Mouse (Mus musculus) limb, embryonic 14.5 days (tissue): Measurements from ENCODE around the gene Ccl5. TPM values are rescaled to one million over a fixed set of nuclear protein-coding genes. Genes with fewer than 3 reads are reported as not detected.

Experiments used
- ATAC-seq: fragments of 200-750 bp; cut with Nextera tagmentation; 2 replicates; pipeline ENCODE4 v1.8.0; 2017; ENCODE audit warnings: low read depth, moderate number of reproducible peaks, moderate TSS enrichment; ENCODE audit not compliant: low FRiP score
- DNase-seq: peaks from one replicate; pipeline ENCODE4 v3.0.0-alpha.2; 2015; ENCODE audit warnings: low spot score
- H3K27ac ChIP-seq: fragments of 300-500 bp; sonication (generic); replicated peaks from 2 replicates; pipeline ENCODE4 v1.5.1; 2014; ENCODE audit warnings: low read depth, mild to moderate bottlenecking, low read length, moderate library complexity, mixed read lengths
- H3K27me3 ChIP-seq: fragments of 300-500 bp; sonication (generic); 2 replicates; pipeline ENCODE4 v1.6.1; 2014; ENCODE audit warnings: low read length, mixed read lengths; ENCODE audit not compliant: control insufficient read depth, insufficient read depth
- H3K36me3 ChIP-seq: fragments of 300-500 bp; sonication (generic); 2 replicates; pipeline ENCODE4 v1.6.1; 2014; ENCODE audit warnings: mild to moderate bottlenecking, low read length, moderate library complexity, mixed read lengths; ENCODE audit not compliant: control insufficient read depth, insufficient read depth
- H3K4me1 ChIP-seq: fragments of 300-500 bp; sonication (generic); 2 replicates; pipeline ENCODE4 v1.6.1; 2014; ENCODE audit warnings: antibody characterized with exemption, low read length, mixed read lengths; ENCODE audit not compliant: control insufficient read depth, insufficient read depth
- H3K4me2 ChIP-seq: fragments of 300-500 bp; sonication (generic); replicated peaks from 2 replicates; pipeline ENCODE4 v1.6.1; 2014; ENCODE audit warnings: low read depth, mild to moderate bottlenecking, low read length, moderate library complexity; ENCODE audit not compliant: severe bottlenecking
- H3K4me3 ChIP-seq: fragments of 300-500 bp; sonication (generic); replicated peaks from 2 replicates; pipeline ENCODE4 v1.5.1; 2014; ENCODE audit warnings: low read length
- H3K9ac ChIP-seq: fragments of 300-500 bp; sonication (generic); 2 replicates; pipeline ENCODE4 v1.6.1; 2014; ENCODE audit warnings: mild to moderate bottlenecking, low read depth, low read length, moderate library complexity; ENCODE audit not compliant: severe bottlenecking
- H3K9me3 ChIP-seq: fragments of 300-500 bp; sonication (generic); 2 replicates; pipeline ENCODE4 v1.6.1; 2016; ENCODE audit warnings: low read length; ENCODE audit not compliant: control insufficient read depth
- POLR2A ChIP-seq: fragments of 200-500 bp; IDR thresholded peaks from 2 replicates; pipeline ENCODE4 v1.8.0; 2012; ENCODE audit warnings: inconsistent platforms, mild to moderate bottlenecking, moderate library complexity, borderline replicate concordance; ENCODE audit not compliant: insufficient read depth, insufficient read length; ENCODE audit errors: extremely low read depth
- WGBS: fragments of 180-500 bp; shearing (Covaris S2); extraction: QIAGEN DNeasy Blood & Tissue Kit; methylation state at CpG from one replicate; pipeline ENCODE4 v1.1.7; 2014; 5-methylcytosine and 5-hydroxymethylcytosine counted together
- polyA plus RNA-seq, 2 experiments: library from polyadenylated mRNA; depleted of rRNA in 1 of 2; stranded (reverse) in 1 of 2; unstranded in 1 of 2; fragments of >200 nt; fragmentation: Nextera tagmentation in 1 of 2; extraction: Ambion mirVana in 1 of 2; gene quantifications; 2 replicates each; pipeline versions ENCODE4 v1.2.1 to v1.2.3; 2012 to 2014

Gene Ccl5
- polyA plus RNA-seq, 2 experiments: 0.48 to 0.81 TPM

DNA sequence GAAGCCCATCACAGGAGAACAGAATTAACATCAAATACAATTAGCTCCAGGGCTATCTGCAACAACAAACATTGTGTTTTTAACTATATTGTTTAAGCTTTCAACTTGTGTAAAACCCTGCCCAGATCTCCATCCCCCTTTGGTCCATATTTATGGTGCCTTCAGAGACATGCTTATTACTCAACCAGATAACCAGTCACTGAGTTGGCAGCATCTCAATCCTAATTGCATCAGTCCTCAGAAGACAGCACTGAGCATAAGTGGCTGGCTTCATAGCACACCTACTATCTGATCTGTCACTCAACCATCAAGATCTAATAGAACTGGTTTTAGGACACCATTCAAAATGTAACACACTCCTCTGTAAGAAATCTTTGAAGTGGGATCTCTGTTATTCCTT lies 20.8 kb downstream of the Ccl5 start:
- Histone ChIP-seq H3K4me3 (no peak overlapping the region), H3K4me2 (no peak overlapping the region), H3K27me3 (no peaks in the 10 kb centered on the region), H3K9ac (no peak overlapping the region), H3K27ac (no peak overlapping the region), H3K4me1 (no peaks in the 10 kb centered on the region), H3K9me3 (no peaks in the 10 kb centered on the region), H3K36me3 (peaks cover 37% of the 10 kb centered on the region)
- ATAC-seq (no peak), DNase-seq (no peak)
- no peak for TF ChIP-seq POLR2A

DNA sequence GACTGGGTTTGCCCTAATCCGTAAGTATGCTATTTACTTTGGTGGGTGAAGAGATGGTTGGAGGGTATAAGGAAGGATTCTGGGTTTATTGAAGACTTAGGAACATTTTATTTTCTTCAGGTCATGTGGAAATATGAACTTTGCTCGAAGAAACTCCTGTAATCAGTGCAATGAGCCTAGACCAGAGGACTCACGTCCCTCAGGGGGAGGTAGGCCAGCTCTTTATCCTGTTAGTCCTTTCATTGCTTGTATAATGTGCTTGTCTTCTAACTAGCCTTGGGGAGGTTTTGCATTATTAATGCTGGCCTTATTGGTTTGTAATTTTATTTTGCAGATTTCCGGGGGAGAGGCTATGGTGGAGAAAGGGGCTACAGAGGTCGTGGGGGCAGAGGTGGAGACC lies 26.0 kb downstream of the Ccl5 start:
- no peaks in the 10 kb centered on the region for H3K4me1 ChIP-seq
- ATAC-seq: no peak
- H3K9ac ChIP-seq: no peak overlapping the region
- H3K4me2 ChIP-seq: no peak overlapping the region
- no peak overlapping the region for H3K27ac ChIP-seq
- H3K36me3 ChIP-seq: peaks cover 76% of the 10 kb centered on the region
- no peak for DNase-seq
- no peaks in the 10 kb centered on the region for H3K27me3 ChIP-seq
- no peaks in the 10 kb centered on the region for H3K9me3 ChIP-seq
- WGBS: 92% methylated on average over 5 of the region's 5 CpGs
- TF ChIP-seq POLR2A: no peak
- H3K4me3 ChIP-seq: no peak overlapping the region

DNA sequence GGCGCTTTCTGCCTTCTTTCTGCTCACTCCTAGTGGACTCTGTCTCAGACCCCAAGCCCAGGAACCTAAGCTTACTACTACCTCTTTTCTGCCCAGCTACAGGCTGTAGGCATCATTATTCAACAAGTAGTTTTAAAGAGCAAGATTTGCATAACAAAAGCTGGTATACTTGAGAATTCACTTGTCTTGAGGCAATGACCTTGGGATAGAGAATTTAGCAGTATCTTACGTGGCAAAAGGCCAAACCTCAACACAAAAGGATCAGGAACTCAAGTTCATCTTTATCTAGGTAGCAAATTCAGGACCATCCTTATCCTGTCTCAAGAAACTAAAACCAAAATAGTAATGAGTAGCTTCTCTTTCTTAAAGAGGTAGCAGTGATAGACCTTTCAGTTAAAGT lies 34.7 kb downstream of the Ccl5 start:
- H3K9me3 ChIP-seq: no peaks in the 10 kb centered on the region
- no peak for ATAC-seq
- H3K27ac ChIP-seq: no peak overlapping the region
- H3K4me1 ChIP-seq: no peaks in the 10 kb centered on the region
- no peak overlapping the region for H3K9ac ChIP-seq
- H3K4me2 ChIP-seq: no peak overlapping the region
- no peak for DNase-seq
- TF ChIP-seq POLR2A: no peak
- 89% methylated on average over 2 of the region's 2 CpGs for WGBS
- peaks cover 42% of the 10 kb centered on the region for H3K36me3 ChIP-seq
- H3K27me3 ChIP-seq: no peaks in the 10 kb centered on the region
- H3K4me3 ChIP-seq: no peak overlapping the region

DNA sequence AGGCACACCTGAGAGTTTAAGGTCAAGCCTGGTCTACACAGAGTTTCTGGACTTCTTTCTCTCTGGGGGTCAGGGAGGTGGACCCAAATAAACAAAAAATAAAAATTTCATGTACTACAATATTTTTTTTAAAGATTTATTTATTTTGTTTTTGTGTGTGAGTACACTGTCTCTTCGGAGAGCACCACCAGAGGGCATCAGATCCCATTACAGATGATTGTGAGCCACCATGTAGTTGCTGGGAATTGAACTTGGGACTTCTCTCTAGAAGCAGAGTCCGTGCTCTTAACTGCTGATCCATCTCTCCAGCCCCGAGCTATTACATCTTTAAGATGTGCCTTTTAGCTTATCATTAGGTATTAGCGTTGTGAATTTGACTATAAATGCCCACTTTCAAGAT lies 38.8 kb downstream of the Ccl5 start:
- H3K36me3 ChIP-seq: peaks cover 50% of the 10 kb centered on the region
- no peak overlapping the region for H3K4me2 ChIP-seq
- DNase-seq (no peak), ATAC-seq (no peak)
- no peak overlapping the region for H3K27ac ChIP-seq
- H3K4me3 ChIP-seq: no peak overlapping the region
- 88% methylated on average over 4 of the region's 4 CpGs for WGBS
- TF ChIP-seq POLR2A: no peak
- H3K27me3 ChIP-seq: no peaks in the 10 kb centered on the region
- H3K9me3 ChIP-seq: no peaks in the 10 kb centered on the region
- no peaks in the 10 kb centered on the region for H3K4me1 ChIP-seq
- H3K9ac ChIP-seq: no peak overlapping the region

Other genes with a start within 250 kb of the Ccl5 start
- 0.06 and 0.09 TPM in 2 replicates for gene Slfn14, start 243.8 kb downstream of the Ccl5 start, polyA plus RNA-seq (2012; rRNA removed)
- 0.07 and 0.12 TPM in 2 replicates for gene Slfn14, start 243.8 kb downstream of the Ccl5 start, polyA plus RNA-seq (2014; fragmentation: Nextera tagmentation; extraction: Ambion mirVana)
- 49.6 and 49.7 TPM in 2 replicates for gene Ap2b1, start 231.5 kb downstream of the Ccl5 start, polyA plus RNA-seq (2012; rRNA removed)
- gene Ap2b1, start 231.5 kb downstream of the Ccl5 start, polyA plus RNA-seq (2014; fragmentation: Nextera tagmentation; extraction: Ambion mirVana): 62.4 and 67.0 TPM in 2 replicates
- 11.5 TPM in 2 replicates for gene Pex12, start 227.9 kb downstream of the Ccl5 start, polyA plus RNA-seq (2012; rRNA removed)
- gene Pex12, start 227.9 kb downstream of the Ccl5 start, polyA plus RNA-seq (2014; fragmentation: Nextera tagmentation; extraction: Ambion mirVana): 14.6 and 15.3 TPM in 2 replicates
- gene Rasl10b, start 121.4 kb downstream of the Ccl5 start, polyA plus RNA-seq (2012; rRNA removed): 8.4 and 12.3 TPM in 2 replicates
- gene Rasl10b, start 121.4 kb downstream of the Ccl5 start, polyA plus RNA-seq (2014; fragmentation: Nextera tagmentation; extraction: Ambion mirVana): 2.2 and 2.4 TPM in 2 replicates
- gene Gas2l2, start 101.1 kb downstream of the Ccl5 start, polyA plus RNA-seq (2012; rRNA removed): 0.03 and 0.04 TPM in 2 replicates
- not detected in 2 replicates for gene Gas2l2, start 101.1 kb downstream of the Ccl5 start, polyA plus RNA-seq (2014; fragmentation: Nextera tagmentation; extraction: Ambion mirVana)
- 0.57 and 1.2 TPM in 2 replicates for gene 1700020L24Rik, start 92.8 kb downstream of the Ccl5 start, polyA plus RNA-seq (2012; rRNA removed)
- gene 1700020L24Rik, start 92.8 kb downstream of the Ccl5 start, polyA plus RNA-seq (2014; fragmentation: Nextera tagmentation; extraction: Ambion mirVana): 0.33 and 0.39 TPM in 2 replicates
- gene Mmp28, start 67.4 kb downstream of the Ccl5 start, polyA plus RNA-seq (2012; rRNA removed): 4.6 and 5.7 TPM in 2 replicates
- gene Mmp28, start 67.4 kb downstream of the Ccl5 start, polyA plus RNA-seq (2014; fragmentation: Nextera tagmentation; extraction: Ambion mirVana): 2.4 and 3.6 TPM in 2 replicates
- gene Taf15, start 57.4 kb downstream of the Ccl5 start, polyA plus RNA-seq (2012; rRNA removed): 60.0 and 103 TPM in 2 replicates
- 8.3 and 10.9 TPM in 2 replicates for gene Taf15, start 57.4 kb downstream of the Ccl5 start, polyA plus RNA-seq (2014; fragmentation: Nextera tagmentation; extraction: Ambion mirVana)
- not detected in 2 replicates for gene Heatr9, start 8.3 kb downstream of the Ccl5 start, polyA plus RNA-seq (2012; rRNA removed)
- not detected in 2 replicates for gene Heatr9, start 8.3 kb downstream of the Ccl5 start, polyA plus RNA-seq (2014; fragmentation: Nextera tagmentation; extraction: Ambion mirVana)
- gene Ccl9, start 48.1 kb upstream of the Ccl5 start, polyA plus RNA-seq (2012; rRNA removed): 3.0 and 4.2 TPM in 2 replicates
- 6.8 and 7.3 TPM in 2 replicates for gene Ccl9, start 48.1 kb upstream of the Ccl5 start, polyA plus RNA-seq (2014; fragmentation: Nextera tagmentation; extraction: Ambion mirVana)
- gene Ccl6, start 62.6 kb upstream of the Ccl5 start, polyA plus RNA-seq (2012; rRNA removed): 1.5 and 2.0 TPM in 2 replicates
- gene Ccl6, start 62.6 kb upstream of the Ccl5 start, polyA plus RNA-seq (2014; fragmentation: Nextera tagmentation; extraction: Ambion mirVana): 5.0 and 6.5 TPM in 2 replicates
- not detected in 2 replicates for gene Rpl9-ps1, start 115.1 kb upstream of the Ccl5 start, polyA plus RNA-seq (2012; rRNA removed)
- not detected in 2 replicates for gene Rpl9-ps1, start 115.1 kb upstream of the Ccl5 start, polyA plus RNA-seq (2014; fragmentation: Nextera tagmentation; extraction: Ambion mirVana)
- gene Ccl3, start 118.8 kb upstream of the Ccl5 start, polyA plus RNA-seq (2012; rRNA removed): 1.9 and 3.5 TPM in 2 replicates
- gene Ccl3, start 118.8 kb upstream of the Ccl5 start, polyA plus RNA-seq (2014; fragmentation: Nextera tagmentation; extraction: Ambion mirVana): 1.4 and 2.3 TPM in 2 replicates
- 0.80 and 0.88 TPM in 2 replicates for gene Ccl4, start 132.1 kb upstream of the Ccl5 start, polyA plus RNA-seq (2012; rRNA removed)
- 1.0 and 1.2 TPM in 2 replicates for gene Ccl4, start 132.1 kb upstream of the Ccl5 start, polyA plus RNA-seq (2014; fragmentation: Nextera tagmentation; extraction: Ambion mirVana)
- 1.2 and 1.3 TPM in 2 replicates for gene Wfdc17, start 173.5 kb upstream of the Ccl5 start, polyA plus RNA-seq (2012; rRNA removed)
- 3.0 and 3.2 TPM in 2 replicates for gene Wfdc17, start 173.5 kb upstream of the Ccl5 start, polyA plus RNA-seq (2014; fragmentation: Nextera tagmentation; extraction: Ambion mirVana)
- 0.24 and 0.35 TPM in 2 replicates for gene Wfdc18, start 178.5 kb upstream of the Ccl5 start, polyA plus RNA-seq (2012; rRNA removed)
- 0.40 and 0.43 TPM in 2 replicates for gene Wfdc18, start 178.5 kb upstream of the Ccl5 start, polyA plus RNA-seq (2014; fragmentation: Nextera tagmentation; extraction: Ambion mirVana)
- 1.3 TPM in 1 of 2 replicates, not detected in the other for gene Wfdc21, start 216.4 kb upstream of the Ccl5 start, polyA plus RNA-seq (2012; rRNA removed)
- not detected in 2 replicates for gene Wfdc21, start 216.4 kb upstream of the Ccl5 start, polyA plus RNA-seq (2014; fragmentation: Nextera tagmentation; extraction: Ambion mirVana)
- gene Heatr6, start 223.2 kb upstream of the Ccl5 start, polyA plus RNA-seq (2012; rRNA removed): 22.5 and 27.5 TPM in 2 replicates
- 26.0 and 29.5 TPM in 2 replicates for gene Heatr6, start 223.2 kb upstream of the Ccl5 start, polyA plus RNA-seq (2014; fragmentation: Nextera tagmentation; extraction: Ambion mirVana)